Mouse (Mus musculus): Measurements from ENCODE around the gene Prr36.

DNA sequence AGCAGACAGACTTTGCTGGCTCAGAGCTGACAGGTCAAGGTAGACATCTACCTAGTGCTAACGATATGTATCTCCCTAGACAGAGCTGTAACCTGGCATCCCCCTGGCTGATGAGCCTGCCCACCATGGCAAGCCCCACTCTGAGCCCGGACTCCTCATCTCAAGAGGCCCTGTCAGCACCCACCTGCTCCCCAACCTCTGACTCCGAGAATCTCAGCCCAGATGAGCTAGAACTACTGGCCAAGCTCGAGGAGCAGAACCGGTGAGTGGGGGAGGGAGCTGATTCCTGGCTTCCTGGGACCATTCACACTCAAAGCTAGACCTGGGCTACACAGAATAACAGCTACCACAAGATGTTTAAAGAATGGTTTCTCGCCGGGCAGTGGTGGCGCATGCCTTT is 33.9 kb downstream of the Prr36 start:
- TF ChIP-seq CTCF (IDR thresholded peaks at IDR 0.05; ENCODE audit: low read depth) (no peak), EP300 (IDR thresholded peaks at IDR 0.05; ENCODE audit: low read depth) (no peak)

Measured in liver, embryonic 14.5 days (tissue).